Comparison of ENCODE assay signal across 26 mouse cellular contexts in the genomic region with DNA sequence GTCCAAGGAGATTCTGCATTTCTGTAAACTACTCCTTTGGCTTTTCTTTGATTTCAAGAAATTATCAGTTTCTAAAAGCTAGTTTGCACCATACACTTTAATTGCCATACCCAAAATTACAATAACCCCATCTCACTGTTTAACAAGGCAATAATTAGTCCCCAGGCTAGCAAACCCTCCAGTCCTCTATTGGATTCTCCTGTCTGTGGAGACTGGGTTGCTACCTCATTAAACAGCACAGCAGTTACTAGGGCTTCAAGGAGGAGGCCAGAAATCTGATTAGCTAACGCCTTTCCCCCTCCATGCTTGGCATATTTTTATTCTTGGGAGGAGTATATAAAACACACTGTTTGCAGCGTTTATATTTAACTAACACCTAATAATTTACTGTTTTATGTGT.
"Had no signal": no experiment of that assay in that cellular context is flagged by ENCODE, and none has a peak within 500 bp of the region (broad histone marks: within the 10 kb centered on the region; RNA-seq: fewer than 3 reads in every experiment).

No protein-coding gene starts in this region.

- H3K4me3 ChIP-seq: heart, adult 2 months; heart, embryonic 13.5 days; heart, embryonic 15.5 days; hindbrain, embryonic 13.5 days; hindbrain, embryonic 15.5 days; kidney, embryonic 15.5 days; limb, embryonic 12.5 days; limb, embryonic 15.5 days; liver, embryonic 12.5 days had no signal

- H3K9me3 ChIP-seq: heart, embryonic 13.5 days; heart, embryonic 15.5 days; hindbrain, embryonic 13.5 days; hindbrain, embryonic 15.5 days; kidney, embryonic 15.5 days; limb, embryonic 12.5 days; limb, embryonic 15.5 days; liver, embryonic 12.5 days had no signal

- H3K36me3 ChIP-seq: heart, embryonic 13.5 days; heart, embryonic 15.5 days; hindbrain, embryonic 13.5 days; hindbrain, embryonic 15.5 days; kidney, embryonic 15.5 days; limb, embryonic 12.5 days; limb, embryonic 15.5 days; liver, embryonic 12.5 days had no signal

- ATAC-seq: hindbrain, postnatal 0 days; intestine, embryonic 16.5 days; liver, embryonic 12.5 days had no signal

- H3K4me2 ChIP-seq: heart, embryonic 11.5 days; heart, embryonic 13.5 days; heart, embryonic 15.5 days; hindbrain, embryonic 13.5 days; hindbrain, embryonic 15.5 days; kidney, embryonic 15.5 days; limb, embryonic 12.5 days; limb, embryonic 15.5 days; liver, embryonic 12.5 days had no signal

- H3K9ac ChIP-seq: heart, embryonic 13.5 days; heart, embryonic 15.5 days; hindbrain, embryonic 13.5 days; hindbrain, embryonic 15.5 days; kidney, embryonic 15.5 days; limb, embryonic 12.5 days; limb, embryonic 15.5 days; liver, embryonic 12.5 days had no signal

- H3K27me3 ChIP-seq: heart, embryonic 13.5 days; heart, embryonic 15.5 days; hindbrain, embryonic 13.5 days; hindbrain, embryonic 15.5 days; kidney, embryonic 15.5 days; limb, embryonic 15.5 days; liver, embryonic 12.5 days had no signal

- DNase-seq: gastrocnemius, postnatal 14 days; gastrocnemius, postnatal 36 days; heart, adult 11 months; heart, adult 2 months; heart, postnatal 14 days; heart, postnatal 36 days; kidney, adult 11 months; kidney, adult 2 months; kidney, adult 9 months; kidney, postnatal 14 days; kidney, postnatal 36 days; layer of hippocampus, adult 9-11 months; layer of hippocampus, postnatal 36 days; left cerebral cortex, postnatal 4 days had no signal

- H3K4me1 ChIP-seq: heart, embryonic 13.5 days; heart, embryonic 15.5 days; hindbrain, embryonic 13.5 days; hindbrain, embryonic 15.5 days; kidney, embryonic 15.5 days; limb, embryonic 15.5 days; liver, embryonic 12.5 days had no signal

- H3K27ac ChIP-seq: heart, adult 2 months; heart, embryonic 13.5 days; heart, embryonic 15.5 days; hindbrain, embryonic 13.5 days; hindbrain, embryonic 15.5 days; hindbrain, postnatal 0 days; kidney, embryonic 15.5 days; kidney, postnatal 0 days; limb, embryonic 12.5 days; liver, embryonic 12.5 days had no signal
